Mouse (Mus musculus) ES-E14 (cell line): ENCODE measurements at regions not wholly inside any gene's neighbourhood (a gene's known extent, or its start where the extent isn't known, plus 50 kb on each side); places are given as distances from the start of the nearest gene placed in this dataset.

ENCODE experiments used
- DNase-seq: peaks from one replicate; pipeline ENCODE4 v3.0.0-alpha.2; 2013; ENCODE audit warnings: low read depth, low spot score
- H3K27ac ChIP-seq: 2 replicates; pipeline ENCODE4 v1.5.1; 2012; ENCODE audit warnings: low read depth, mild to moderate bottlenecking, low read length, moderate library complexity, mixed read lengths; ENCODE audit not compliant: poor library complexity, insufficient read depth, severe bottlenecking
- H3K36me3 ChIP-seq: 2 replicates; pipeline ENCODE4 v1.6.1; 2012; ENCODE audit warnings: mild to moderate bottlenecking, low read length, moderate library complexity, mixed read lengths; ENCODE audit not compliant: control insufficient read depth, poor library complexity, insufficient read depth, severe bottlenecking
- H3K4me1 ChIP-seq, 2 experiments: fragments of 150-350 bp in 1 of 2; sonication (generic) in 1 of 2; 2 replicates each; pipeline ENCODE4 v1.6.1; 2012; ENCODE audit warnings: low read length in 2 of 2, mild to moderate bottlenecking in 1 of 2, mixed read lengths in 1 of 2; ENCODE audit not compliant: control insufficient read depth in 2 of 2, insufficient read depth in 2 of 2, poor library complexity in 1 of 2
- H3K4me3 ChIP-seq, 2 experiments: fragments of 150-350 bp in 1 of 2; sonication (generic) in 1 of 2; 2 replicates each; pipeline ENCODE4 v1.5.1; 2012; ENCODE audit warnings: low read length in 2 of 2, low read depth in 1 of 2, mild to moderate bottlenecking in 1 of 2, mixed read lengths in 1 of 2; ENCODE audit not compliant: insufficient read depth in 1 of 2, poor library complexity in 1 of 2, severe bottlenecking in 1 of 2
- H3K9ac ChIP-seq: 2 replicates; pipeline ENCODE4 v1.6.1; 2012; ENCODE audit warnings: low read depth, mild to moderate bottlenecking, low read length, mixed read lengths; ENCODE audit not compliant: poor library complexity, insufficient read depth, severe bottlenecking
- H3K9me3 ChIP-seq: fragments of 150-350 bp; sonication (generic); 2 replicates; pipeline ENCODE4 v1.6.1; 2012; ENCODE audit warnings: low read depth, mild to moderate bottlenecking, low read length; ENCODE audit not compliant: control insufficient read depth, insufficient read depth
- CHD2 ChIP-seq: IDR thresholded peaks from 2 replicates; pipeline ENCODE4 v1.6.1; 2014; ENCODE audit warnings: mild to moderate bottlenecking, low read depth, low read length, inconsistent platforms
- HCFC1 ChIP-seq: IDR thresholded peaks from 2 replicates; pipeline ENCODE4 v1.6.1; 2012; ENCODE audit warnings: low read length, inconsistent platforms, borderline replicate concordance; ENCODE audit not compliant: insufficient read depth
- MAFK ChIP-seq: IDR thresholded peaks from 2 replicates; pipeline ENCODE4 v1.6.1; 2014; ENCODE audit warnings: mild to moderate bottlenecking, low read depth, low read length, inconsistent platforms; ENCODE audit not compliant: insufficient read depth
- ZC3H11A ChIP-seq: IDR thresholded peaks from 2 replicates; pipeline ENCODE4 v1.6.1; 2012; ENCODE audit warnings: low read depth, mild to moderate bottlenecking, inconsistent platforms, low read length, borderline replicate concordance
- ZNF384 ChIP-seq: IDR thresholded peaks from 2 replicates; pipeline ENCODE4 v1.6.1; 2012; ENCODE audit warnings: low read depth, low read length, inconsistent platforms
- in situ Hi-C, 2 experiments: fragments of 600-800 bp; cut with MboI; formaldehyde crosslinking; loops; one replicate each; pipeline ENCODE4 v1.15.1; 2025; ENCODE audit warnings: low sequenced_read_pairs in 2 of 2, inconsistent platforms in 1 of 2; ENCODE audit not compliant: unreplicated experiment in 2 of 2

DNA sequence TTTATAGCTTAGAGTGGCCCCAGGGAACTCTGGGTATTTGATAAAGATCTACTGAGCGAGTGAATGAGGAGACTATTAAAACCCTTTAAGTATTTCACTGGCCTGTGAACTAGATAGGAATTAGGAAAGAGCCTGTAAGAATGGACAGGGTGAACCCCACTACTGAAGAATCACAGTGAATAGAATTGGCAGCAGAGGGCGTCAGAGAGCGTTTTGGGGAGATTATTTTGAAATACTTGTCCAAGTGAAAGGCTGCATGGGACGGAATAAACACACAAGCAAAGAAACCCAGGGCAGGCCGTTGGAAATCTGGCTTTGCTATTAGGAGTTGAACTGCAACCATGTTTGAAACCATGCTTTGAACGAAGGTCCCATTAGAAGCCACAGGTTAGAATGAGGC is 200.9 kb downstream of the Gxylt1 start:
- no peak overlapping the region for H3K4me3 ChIP-seq
- no peaks in the 10 kb centered on the region for H3K36me3 ChIP-seq
- no peak for DNase-seq
- TF ChIP-seq CHD2 = no peak
- no peak for TF ChIP-seq HCFC1
- TF ChIP-seq ZC3H11A = no peak
- no peak for TF ChIP-seq MAFK
- TF ChIP-seq ZNF384 = no peak
- no peaks in the 10 kb centered on the region for H3K9me3 ChIP-seq
- H3K4me1 ChIP-seq = no peaks in the 10 kb centered on the region
- H3K9ac ChIP-seq = no peak overlapping the region
- no peak overlapping the region for H3K27ac ChIP-seq
- in situ Hi-C loops = no loop called here

DNA sequence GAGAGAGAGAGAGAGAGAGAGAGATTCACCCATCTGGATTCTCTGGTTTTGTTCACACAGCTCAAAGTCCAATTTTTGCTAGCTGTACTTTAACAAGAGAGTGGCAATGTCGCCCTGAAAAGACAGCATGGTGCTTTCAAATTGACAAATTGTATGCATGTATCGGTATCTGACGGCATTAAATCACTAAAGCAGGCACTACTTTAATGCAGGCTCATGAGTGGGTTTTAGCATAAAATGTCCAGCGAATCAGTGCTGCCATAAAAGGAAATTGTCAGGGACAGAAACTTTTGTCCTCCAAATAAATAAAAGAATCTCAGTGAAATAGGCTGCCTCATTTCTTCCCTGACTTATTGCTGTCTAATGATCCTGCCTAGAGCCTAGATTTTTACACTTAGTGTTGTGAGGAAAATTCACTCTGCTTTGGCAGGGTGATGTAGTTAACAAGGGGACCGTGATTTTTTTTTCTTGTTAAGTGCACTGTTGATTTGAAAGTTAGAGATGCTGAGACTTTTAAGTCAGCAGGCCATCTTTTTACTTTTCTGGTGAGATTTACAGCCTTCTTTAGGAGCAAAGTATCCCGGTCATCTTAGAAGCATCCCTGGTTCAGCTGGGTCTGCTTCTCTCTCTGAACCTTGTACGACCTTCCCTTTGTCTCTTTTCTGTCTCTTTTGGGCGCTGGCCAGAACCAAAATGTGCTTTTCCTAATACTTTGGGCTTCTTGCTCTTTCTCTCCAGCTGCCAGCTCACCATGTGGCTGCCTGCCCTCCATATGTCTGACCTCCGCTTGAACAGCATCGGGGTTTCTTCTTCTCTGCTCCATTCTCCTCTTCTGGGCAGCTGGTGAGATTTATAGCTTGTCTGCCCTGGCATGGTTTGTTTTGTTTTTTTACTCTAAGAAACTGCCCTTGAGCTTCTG is 212.5 kb downstream of the Gxylt1 start:
- Histone ChIP-seq H3K36me3 (no peaks in the 10 kb centered on the region), H3K4me3 (no peak overlapping the region), H3K9ac (no peak overlapping the region), H3K27ac (no peak overlapping the region), H3K4me1 (no peaks in the 10 kb centered on the region), H3K9me3 (no peaks in the 10 kb centered on the region)
- TF ChIP-seq ZNF384 (no peak), MAFK (no peak), ZC3H11A (no peak), HCFC1 (no peak), CHD2 (no peak)
- no peak for DNase-seq
- in situ Hi-C loops = no loop called here

DNA sequence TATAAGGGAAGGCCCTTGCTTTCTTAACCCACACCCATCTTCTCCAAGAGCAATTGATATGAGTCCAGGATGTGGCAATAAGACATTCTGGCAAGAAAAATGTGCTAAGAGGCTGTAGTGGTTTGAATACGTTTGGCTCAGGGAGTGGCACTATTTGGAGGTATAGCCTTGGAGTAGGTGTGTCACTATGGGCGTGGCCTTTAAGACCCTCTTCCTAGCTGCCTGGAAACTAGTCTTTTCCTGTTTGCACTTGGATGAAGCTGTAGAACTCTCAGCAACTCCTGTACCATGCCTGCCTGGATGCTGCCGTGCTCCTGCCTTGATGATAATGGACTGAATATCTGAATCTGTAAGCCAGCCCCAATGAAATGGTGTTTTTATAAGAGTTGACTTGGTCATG is 221.5 kb downstream of the Gxylt1 start:
- no peaks in the 10 kb centered on the region for H3K36me3 ChIP-seq
- H3K4me3 ChIP-seq = no peak overlapping the region
- H3K9ac ChIP-seq = no peak overlapping the region
- in situ Hi-C loops = no loop called here
- no peak overlapping the region for H3K27ac ChIP-seq
- no peaks in the 10 kb centered on the region for H3K9me3 ChIP-seq
- TF ChIP-seq ZC3H11A = no peak
- TF ChIP-seq MAFK = no peak
- no peak for TF ChIP-seq ZNF384
- TF ChIP-seq CHD2 = no peak
- TF ChIP-seq HCFC1 = no peak
- no peaks in the 10 kb centered on the region for H3K4me1 ChIP-seq
- no peak for DNase-seq

DNA sequence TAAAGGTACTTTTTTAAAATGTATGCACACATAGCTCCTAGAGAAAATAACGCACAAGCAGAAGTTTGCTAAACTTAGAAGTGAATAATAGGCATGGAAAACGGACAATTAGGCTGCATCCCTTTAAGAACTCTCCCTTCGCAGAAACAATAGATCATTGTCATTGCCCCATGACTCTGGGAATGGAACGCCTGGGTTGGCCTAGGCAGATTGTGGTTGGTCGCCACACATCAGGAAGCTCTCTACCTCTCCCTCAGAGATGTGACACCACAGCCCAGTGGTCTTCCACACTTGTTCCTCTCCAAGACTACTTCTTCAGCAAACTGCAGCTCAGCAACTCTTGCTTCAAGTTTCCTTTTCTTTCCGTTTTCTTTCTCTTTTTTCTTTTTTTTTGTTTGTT is 247.8 kb downstream of the Gxylt1 start:
- no peak for DNase-seq
- in situ Hi-C loops = no loop called here

More for the DNA sequence above, 247.8 kb downstream of the Gxylt1 start:
- Histone ChIP-seq H3K9me3 (no peaks in the 10 kb centered on the region), H3K36me3 (no peaks in the 10 kb centered on the region), H3K4me3 (no peak overlapping the region), H3K4me1 (no peaks in the 10 kb centered on the region), H3K9ac (no peak overlapping the region), H3K27ac (no peak overlapping the region)
- no peak for TF ChIP-seq ZNF384
- TF ChIP-seq HCFC1 = no peak
- TF ChIP-seq CHD2 = no peak
- TF ChIP-seq MAFK = no peak
- TF ChIP-seq ZC3H11A = no peak
